Mouse (Mus musculus): ENCODE measurements around the gene Gm28230. TPM values are rescaled to one million over a fixed set of nuclear protein-coding genes. Genes with fewer than 3 reads are reported as not detected.

Gene Gm28230
- polyA plus RNA-seq, 1 experiment from 2014 or later = not detected

DNA sequence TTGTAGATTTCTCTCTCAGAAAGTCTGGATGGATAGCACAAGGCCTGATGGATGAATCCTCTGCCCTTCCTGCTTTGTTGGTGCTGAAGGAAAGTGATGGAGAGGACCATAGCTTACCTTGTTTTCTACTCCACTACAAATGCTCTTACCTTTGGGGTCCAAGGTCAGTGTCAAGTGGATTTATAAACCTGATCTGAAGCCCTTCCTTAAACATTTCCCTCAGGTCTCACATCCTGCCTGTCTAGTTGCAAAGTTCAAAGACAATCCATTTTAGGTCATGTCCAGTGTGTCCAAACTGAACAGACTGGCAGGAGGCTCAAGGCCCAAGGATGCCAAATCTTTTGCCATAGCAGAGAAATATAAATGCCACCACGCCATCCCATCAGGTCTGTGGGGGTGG is 25.3 kb downstream of the Gm28230 start:
- H3K4me3 ChIP-seq (replicated peaks; ENCODE audit: low read length) = no peak overlapping the region
- peaks cover 9% of the 10 kb centered on the region; the same call in 1 of the 2 replicates for H3K4me1 ChIP-seq (replicated peaks; ENCODE audit: control insufficient read depth, insufficient read depth, low read length)
- no peak overlapping the region for H3K4me2 ChIP-seq (ENCODE audit: low read length)
- peaks cover 80% of the 10 kb centered on the region for H3K27me3 ChIP-seq (replicated peaks; ENCODE audit: control insufficient read depth, insufficient read depth, low read length)
- no peaks in the 10 kb centered on the region for H3K36me3 ChIP-seq (ENCODE audit: control insufficient read depth, insufficient read depth)
- H3K27ac ChIP-seq (ENCODE audit: low read length) = no peak overlapping the region
- no peak overlapping the region for H3K9ac ChIP-seq (replicated peaks; ENCODE audit: low read depth, low read length)
- WGBS = 61% methylated on average over 1 of the region's 1 CpGs
- no peak for ATAC-seq
- H3K9me3 ChIP-seq (ENCODE audit: control insufficient read depth, low read length) = 0 out of 2 replicates have a peak, but pooled peaks cover 3% of the 10 kb centered on the region

DNA sequence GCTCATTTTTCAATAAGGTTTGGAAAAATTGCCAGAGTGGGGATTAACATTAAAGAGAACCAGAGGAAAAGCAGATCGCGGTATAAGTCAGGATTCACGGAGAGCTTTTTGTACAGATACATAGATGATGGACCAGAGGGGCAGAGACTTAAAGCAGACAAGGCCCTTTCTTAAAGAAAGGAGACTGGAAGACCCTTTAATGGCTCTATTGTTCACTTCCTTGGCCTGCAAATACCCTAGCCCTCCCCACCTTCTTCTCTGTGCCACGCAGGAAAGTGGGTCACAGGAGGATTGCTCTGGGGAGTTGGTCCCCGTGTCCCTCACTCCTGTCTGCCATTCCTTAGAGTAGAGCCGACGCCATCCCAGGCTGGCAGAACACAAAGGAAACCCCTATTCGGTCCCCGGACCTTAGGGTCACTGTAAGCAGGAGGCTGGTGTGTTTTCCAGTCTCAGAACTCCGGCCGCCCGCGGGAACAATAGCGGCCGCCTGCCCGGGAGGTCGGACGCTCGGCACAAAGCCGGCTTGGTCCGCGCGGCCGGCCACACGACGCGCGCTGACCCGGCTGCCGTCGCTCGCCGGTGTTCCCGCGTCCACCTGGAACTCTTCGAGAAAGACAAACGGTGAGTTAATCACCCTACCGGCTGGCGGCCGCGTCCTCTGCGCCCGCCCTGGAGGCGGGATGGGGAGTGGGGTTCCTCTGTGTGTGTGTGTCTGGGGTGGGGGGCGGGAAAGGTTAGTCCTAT is 26.1 kb downstream of the Gm28230 start:
- no peak overlapping the region for H3K4me2 ChIP-seq (ENCODE audit: low read length)
- H3K4me1 ChIP-seq (replicated peaks; ENCODE audit: control insufficient read depth, insufficient read depth, low read length) = peaks cover 9% of the 10 kb centered on the region; the same call in 1 of the 2 replicates
- H3K9me3 ChIP-seq (ENCODE audit: control insufficient read depth, low read length) = 0 out of 2 replicates have a peak, but pooled peaks cover 3% of the 10 kb centered on the region
- under 1% methylated on average over 45 of the region's 45 CpGs for WGBS
- H3K27ac ChIP-seq (ENCODE audit: low read length) = no peak overlapping the region
- no peaks in the 10 kb centered on the region for H3K36me3 ChIP-seq (ENCODE audit: control insufficient read depth, insufficient read depth)
- no peak overlapping the region for H3K9ac ChIP-seq (replicated peaks; ENCODE audit: low read depth, low read length)
- no peak for ATAC-seq
- H3K27me3 ChIP-seq (replicated peaks; ENCODE audit: control insufficient read depth, insufficient read depth, low read length) = peaks cover 76% of the 10 kb centered on the region
- H3K4me3 ChIP-seq (replicated peaks; ENCODE audit: low read length) = no peak overlapping the region

GRCm38 (mm10) chr2:74753175-74753523 is 26.6 kb downstream of the Gm28230 start:
- H3K4me1 ChIP-seq (replicated peaks; ENCODE audit: control insufficient read depth, insufficient read depth, low read length) = peaks cover 9% of the 10 kb centered on the region; the same call in 1 of the 2 replicates
- no peak overlapping the region for H3K4me2 ChIP-seq (ENCODE audit: low read length)
- no peaks in the 10 kb centered on the region for H3K36me3 ChIP-seq (ENCODE audit: control insufficient read depth, insufficient read depth)
- peaks cover 80% of the 10 kb centered on the region for H3K27me3 ChIP-seq (replicated peaks; ENCODE audit: control insufficient read depth, insufficient read depth, low read length)
- H3K9ac ChIP-seq (replicated peaks; ENCODE audit: low read depth, low read length) = no peak overlapping the region
- ATAC-seq = no peak
- H3K9me3 ChIP-seq (ENCODE audit: control insufficient read depth, low read length) = 0 out of 2 replicates have a peak, but pooled peaks cover 3% of the 10 kb centered on the region
- no peak overlapping the region for H3K4me3 ChIP-seq (replicated peaks; ENCODE audit: low read length)
- 1% methylated on average over 24 of the region's 25 CpGs for WGBS
- H3K27ac ChIP-seq (ENCODE audit: low read length) = no peak overlapping the region

DNA sequence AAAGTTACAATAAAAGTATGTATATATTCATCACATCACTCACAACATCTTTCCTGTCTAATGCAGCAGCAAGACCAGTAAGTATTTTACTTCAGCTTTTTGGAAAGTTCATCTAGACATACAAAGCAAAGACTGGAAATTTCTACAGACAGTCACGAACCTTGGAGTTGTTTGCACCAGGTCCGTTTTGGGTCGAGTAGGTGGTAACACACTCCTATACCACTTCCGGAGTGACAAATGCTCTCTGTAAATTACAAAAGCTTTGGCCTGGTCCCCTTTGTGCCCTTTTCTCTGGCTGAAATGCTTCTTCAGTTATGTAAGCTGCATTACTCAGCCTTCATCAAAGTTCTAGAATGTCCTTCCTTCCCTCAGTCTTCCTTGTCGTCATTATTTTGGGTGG is 27.2 kb downstream of the Gm28230 start:
- ATAC-seq = no peak
- peaks cover 83% of the 10 kb centered on the region for H3K27me3 ChIP-seq (replicated peaks; ENCODE audit: control insufficient read depth, insufficient read depth, low read length)
- 11% methylated on average over 5 of the region's 5 CpGs for WGBS

GRCm38 (mm10) chr2:74760146-74760545 is 33.6 kb downstream of the Gm28230 start:
- Histone ChIP-seq H3K4me1 (replicated peaks; ENCODE audit: control insufficient read depth, insufficient read depth, low read length) (peaks cover 14% of the 10 kb centered on the region), H3K4me2 (ENCODE audit: low read length) (no peak overlapping the region), H3K9me3 (ENCODE audit: control insufficient read depth, low read length) (no peaks in the 10 kb centered on the region), H3K9ac (replicated peaks; ENCODE audit: low read depth, low read length) (no peak overlapping the region), H3K27me3 (replicated peaks; ENCODE audit: control insufficient read depth, insufficient read depth, low read length) (peaks cover 80% of the 10 kb centered on the region), H3K36me3 (ENCODE audit: control insufficient read depth, insufficient read depth) (no peaks in the 10 kb centered on the region), H3K27ac (ENCODE audit: low read length) (no peak overlapping the region), H3K4me3 (replicated peaks; ENCODE audit: low read length) (no peak overlapping the region)
- WGBS = 0% methylated on average over 1 of the region's 1 CpGs
- ATAC-seq = no peak

More for the DNA sequence above, 27.2 kb downstream of the Gm28230 start:
- no peak overlapping the region for H3K4me2 ChIP-seq (ENCODE audit: low read length)
- peaks cover 9% of the 10 kb centered on the region; the same call in 1 of the 2 replicates for H3K4me1 ChIP-seq (replicated peaks; ENCODE audit: control insufficient read depth, insufficient read depth, low read length)
- no peak overlapping the region for H3K4me3 ChIP-seq (replicated peaks; ENCODE audit: low read length)
- H3K9ac ChIP-seq (replicated peaks; ENCODE audit: low read depth, low read length) = no peak overlapping the region
- 0 out of 2 replicates have a peak, but pooled peaks cover 3% of the 10 kb centered on the region for H3K9me3 ChIP-seq (ENCODE audit: control insufficient read depth, low read length)
- H3K36me3 ChIP-seq (ENCODE audit: control insufficient read depth, insufficient read depth) = no peaks in the 10 kb centered on the region
- no peak overlapping the region for H3K27ac ChIP-seq (ENCODE audit: low read length)

GRCm38 (mm10) chr2:74761941-74762340 is 35.4 kb downstream of the Gm28230 start:
- 4% methylated on average over 13 of the region's 13 CpGs for WGBS
- no peaks in the 10 kb centered on the region for H3K9me3 ChIP-seq (ENCODE audit: control insufficient read depth, low read length)
- no peak for ATAC-seq
- peaks cover 14% of the 10 kb centered on the region for H3K4me1 ChIP-seq (replicated peaks; ENCODE audit: control insufficient read depth, insufficient read depth, low read length)
- no peak overlapping the region for H3K4me2 ChIP-seq (ENCODE audit: low read length)
- peaks cover 83% of the 10 kb centered on the region for H3K27me3 ChIP-seq (replicated peaks; ENCODE audit: control insufficient read depth, insufficient read depth, low read length)
- no peak overlapping the region for H3K27ac ChIP-seq (ENCODE audit: low read length)
- no peak overlapping the region for H3K9ac ChIP-seq (replicated peaks; ENCODE audit: low read depth, low read length)
- no peak overlapping the region for H3K4me3 ChIP-seq (replicated peaks; ENCODE audit: low read length)
- no peaks in the 10 kb centered on the region for H3K36me3 ChIP-seq (ENCODE audit: control insufficient read depth, insufficient read depth)

DNA sequence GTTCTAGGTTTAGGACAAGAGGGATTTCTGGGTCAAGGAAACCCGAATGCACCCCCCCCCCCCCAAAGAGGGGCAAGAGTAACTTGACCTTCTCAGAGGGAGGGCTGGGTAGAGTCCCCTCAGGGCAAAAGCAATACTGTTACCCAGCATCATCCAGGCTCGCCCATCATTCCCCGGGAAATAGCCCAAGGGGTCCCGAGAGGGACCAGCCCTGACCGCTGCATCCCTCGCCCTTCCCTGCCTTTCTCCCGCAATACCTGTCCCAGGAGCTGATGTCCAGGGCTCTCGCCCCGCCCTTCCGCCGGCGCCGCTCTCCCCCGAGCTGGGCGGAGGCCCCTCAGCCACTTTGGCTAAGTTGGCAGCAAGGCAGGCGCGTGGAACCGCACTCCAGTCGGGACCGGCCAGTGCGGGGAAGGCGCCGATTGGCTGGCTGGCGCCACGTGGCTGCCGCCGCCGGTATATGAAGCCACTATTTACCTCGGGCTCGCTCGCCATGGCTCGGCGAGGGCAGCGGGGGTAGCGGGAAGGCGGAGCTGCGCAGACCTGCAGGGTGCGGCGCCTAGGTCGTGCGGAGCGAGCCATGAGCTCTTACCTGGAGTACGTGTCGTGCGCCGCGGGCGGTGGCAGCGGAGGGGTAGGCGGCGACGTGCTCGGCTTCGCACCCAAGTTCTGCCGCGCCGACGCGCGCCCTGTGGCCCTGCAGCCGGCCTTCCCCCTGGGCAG is 36.2 kb downstream of the Gm28230 start, which contains the start of gene Hoxd1:
TSS of gene Hoxd1 (plus strand) at position 459 of the 723 bp plus-strand sequence.
- no peak within 1 kb of the TSS for H3K27ac ChIP-seq (ENCODE audit: low read length)
- H3K4me1 ChIP-seq (replicated peaks; ENCODE audit: control insufficient read depth, insufficient read depth, low read length) = peaks cover 14% of the 10 kb centered on the region
- under 1% methylated on average over 58 of the region's 61 CpGs for WGBS
- peaks cover 83% of the 10 kb centered on the region for H3K27me3 ChIP-seq (replicated peaks; ENCODE audit: control insufficient read depth, insufficient read depth, low read length)
- H3K4me2 ChIP-seq (ENCODE audit: low read length) = peak within 1 kb of the TSS; percentile 89
- H3K4me3 ChIP-seq (replicated peaks; ENCODE audit: low read length) = peak within 1 kb of the TSS; percentile 58
- H3K9ac ChIP-seq (replicated peaks; ENCODE audit: low read depth, low read length) = no peak within 1 kb of the TSS
- H3K9me3 ChIP-seq (ENCODE audit: control insufficient read depth, low read length) = no peaks in the 10 kb centered on the region
- H3K36me3 ChIP-seq (ENCODE audit: control insufficient read depth, insufficient read depth) = no peaks in the 10 kb centered on the region
- ATAC-seq = peak; percentile 84

DNA sequence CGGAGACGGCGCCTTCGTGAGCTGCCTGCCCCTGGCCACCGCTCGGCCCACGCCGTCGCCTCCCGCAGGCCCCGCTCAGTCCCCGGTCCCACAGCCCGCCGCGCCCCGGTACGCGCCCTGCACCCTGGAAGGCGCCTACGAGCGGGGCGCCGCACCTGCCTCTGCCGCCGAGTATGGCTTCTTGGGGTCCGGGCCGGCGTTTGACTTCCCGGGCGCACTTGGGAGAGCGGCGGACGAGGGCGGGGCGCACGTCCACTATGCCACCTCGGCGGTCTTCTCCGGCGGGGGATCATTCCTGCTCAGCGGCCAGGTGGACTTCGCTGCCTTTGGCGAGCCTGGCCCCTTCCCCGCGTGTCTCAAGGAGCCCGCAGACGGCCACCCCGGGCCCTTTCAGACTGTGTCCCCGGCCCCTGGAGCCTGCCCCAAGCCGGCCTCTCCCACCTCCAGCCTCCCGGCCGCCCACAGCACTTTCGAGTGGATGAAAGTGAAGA is 36.8 kb downstream of the Gm28230 start:
- H3K36me3 ChIP-seq (ENCODE audit: control insufficient read depth, insufficient read depth) = no peaks in the 10 kb centered on the region
- peaks cover 14% of the 10 kb centered on the region for H3K4me1 ChIP-seq (replicated peaks; ENCODE audit: control insufficient read depth, insufficient read depth, low read length)
- H3K4me2 ChIP-seq (ENCODE audit: low read length) = peak overlapping the region; percentile 89
- peaks cover 79% of the 10 kb centered on the region for H3K27me3 ChIP-seq (replicated peaks; ENCODE audit: control insufficient read depth, insufficient read depth, low read length)
- WGBS = under 1% methylated on average over 52 of the region's 53 CpGs
- no peaks in the 10 kb centered on the region for H3K9me3 ChIP-seq (ENCODE audit: control insufficient read depth, low read length)
- peak; percentile 31; the same call in 1 of the 2 replicates for ATAC-seq
- H3K27ac ChIP-seq (ENCODE audit: low read length) = no peak overlapping the region
- peak overlapping the region; percentile 58 for H3K4me3 ChIP-seq (replicated peaks; ENCODE audit: low read length)
- H3K9ac ChIP-seq (replicated peaks; ENCODE audit: low read depth, low read length) = no peak overlapping the region

DNA sequence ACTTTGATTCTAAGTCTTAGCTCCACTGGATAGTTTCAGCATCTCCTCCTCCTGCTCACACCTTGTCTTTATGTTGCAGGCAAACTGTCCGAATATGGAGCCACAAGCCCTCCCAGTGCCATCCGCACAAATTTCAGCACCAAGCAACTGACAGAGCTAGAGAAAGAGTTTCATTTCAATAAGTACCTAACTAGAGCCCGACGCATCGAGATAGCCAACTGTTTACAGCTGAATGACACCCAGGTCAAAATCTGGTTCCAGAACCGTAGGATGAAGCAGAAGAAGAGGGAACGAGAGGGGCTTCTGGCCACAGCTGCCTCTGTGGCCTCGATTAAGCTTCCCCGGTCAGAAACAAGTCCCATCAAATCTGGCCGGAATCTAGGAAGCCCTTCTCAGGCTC is 37.4 kb downstream of the Gm28230 start:
- 45% methylated on average over 10 of the region's 10 CpGs for WGBS
- Histone ChIP-seq H3K4me3 (replicated peaks; ENCODE audit: low read length) (no peak overlapping the region), H3K27me3 (replicated peaks; ENCODE audit: control insufficient read depth, insufficient read depth, low read length) (peaks cover 78% of the 10 kb centered on the region)

More for the DNA sequence above, 37.4 kb downstream of the Gm28230 start:
- Histone ChIP-seq H3K4me2 (ENCODE audit: low read length) (no peak overlapping the region), H3K4me1 (replicated peaks; ENCODE audit: control insufficient read depth, insufficient read depth, low read length) (peaks cover 14% of the 10 kb centered on the region), H3K36me3 (ENCODE audit: control insufficient read depth, insufficient read depth) (no peaks in the 10 kb centered on the region), H3K27ac (ENCODE audit: low read length) (no peak overlapping the region), H3K9me3 (ENCODE audit: control insufficient read depth, low read length) (no peaks in the 10 kb centered on the region), H3K9ac (replicated peaks; ENCODE audit: low read depth, low read length) (no peak overlapping the region)
- ATAC-seq = no peak

All from forebrain, embryonic 16.5 days (tissue).